Mouse (Mus musculus): ENCODE measurements around the gene Pigg. TPM values are rescaled to one million over a fixed set of nuclear protein-coding genes. Genes with fewer than 3 reads are reported as not detected.
"Not testable (repeated sequence)": the region's sequence is repeated elsewhere in the genome, so short reads cannot be mapped to it uniquely, and the experiment has no call there.

The Pigg gene
- polyA plus RNA-seq, 1 experiment, result 16.6 TPM

DNA sequence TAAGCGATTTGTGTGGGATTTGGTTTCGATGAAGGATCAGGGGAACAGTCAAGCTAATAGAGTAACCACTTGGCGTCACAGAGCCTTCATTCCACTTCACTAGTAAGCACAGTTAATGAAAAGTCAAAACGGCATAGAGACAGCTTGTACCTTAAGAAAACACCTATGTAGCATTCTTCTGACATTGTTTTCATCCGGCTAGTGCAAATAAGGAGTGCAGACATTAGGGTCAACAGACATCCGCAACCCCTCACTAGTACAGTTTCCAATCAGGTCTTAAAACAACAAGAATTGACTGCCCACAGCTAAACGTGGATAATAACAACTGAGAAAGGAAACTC lies 42.6 kb upstream of the Pigg start:
- no peaks in the 10 kb centered on the region for H3K27me3 ChIP-seq (replicated peaks; ENCODE audit: control insufficient read depth, insufficient read depth, low read length)
- H3K27ac ChIP-seq (ENCODE audit: insufficient read depth, low read depth, low read length), result peak overlapping the region; percentile 41
- peak overlapping the region; percentile 76 for H3K4me3 ChIP-seq (ENCODE audit: insufficient read depth, low read depth, low read length)
- H3K36me3 ChIP-seq (ENCODE audit: control insufficient read depth, insufficient read depth, low read length), result no peaks in the 10 kb centered on the region
- no peak for TF ChIP-seq POLR2A (IDR thresholded peaks at IDR 0.05; ENCODE audit: low read depth, low read length)
- TF ChIP-seq CTCF (conservative IDR thresholded peaks at IDR 0.05; ENCODE audit: insufficient read depth, insufficient read length, low read depth, low read length), result no peak
- H3K4me1 ChIP-seq (ENCODE audit: control insufficient read depth, insufficient read depth, low read length), result peaks cover 10% of the 10 kb centered on the region; the same call in 1 of the 2 replicates
- DNase-seq, result peak; percentile 15
- WGBS, result 2% methylated on average over 7 of the region's 7 CpGs

DNA sequence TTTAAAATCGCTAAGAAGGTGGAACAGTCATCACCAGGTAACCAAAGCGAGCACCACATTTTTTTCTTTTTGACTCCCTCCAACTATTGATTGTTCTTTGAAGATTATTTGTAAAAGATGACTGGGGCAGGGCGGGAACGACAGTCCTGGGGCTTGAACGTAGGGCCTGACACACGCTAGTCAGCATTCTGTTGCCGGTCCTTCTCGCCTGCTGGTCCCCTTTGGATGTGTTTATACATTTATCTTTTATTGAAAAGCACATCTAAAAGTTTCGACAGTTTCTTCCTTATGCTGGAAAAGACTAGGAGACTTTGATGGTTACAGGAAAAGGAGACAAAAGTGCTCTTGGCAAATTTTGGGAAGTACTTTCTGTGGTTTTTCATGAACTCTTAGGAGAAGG lies 42.0 kb upstream of the Pigg start:
- DNase-seq, result no peak
- 34% methylated on average over 9 of the region's 9 CpGs for WGBS
- Histone ChIP-seq H3K27me3 (replicated peaks; ENCODE audit: control insufficient read depth, insufficient read depth, low read length) (no peaks in the 10 kb centered on the region), H3K36me3 (ENCODE audit: control insufficient read depth, insufficient read depth, low read length) (no peaks in the 10 kb centered on the region), H3K27ac (ENCODE audit: insufficient read depth, low read depth, low read length) (no peak overlapping the region), H3K4me1 (ENCODE audit: control insufficient read depth, insufficient read depth, low read length) (peaks cover 10% of the 10 kb centered on the region; the same call in 1 of the 2 replicates), H3K4me3 (ENCODE audit: insufficient read depth, low read depth, low read length) (peak overlapping the region; percentile 36; the same call in 1 of the 2 replicates)
- TF ChIP-seq POLR2A (IDR thresholded peaks at IDR 0.05; ENCODE audit: low read depth, low read length) (no peak), CTCF (conservative IDR thresholded peaks at IDR 0.05; ENCODE audit: insufficient read depth, insufficient read length, low read depth, low read length) (no peak)

DNA sequence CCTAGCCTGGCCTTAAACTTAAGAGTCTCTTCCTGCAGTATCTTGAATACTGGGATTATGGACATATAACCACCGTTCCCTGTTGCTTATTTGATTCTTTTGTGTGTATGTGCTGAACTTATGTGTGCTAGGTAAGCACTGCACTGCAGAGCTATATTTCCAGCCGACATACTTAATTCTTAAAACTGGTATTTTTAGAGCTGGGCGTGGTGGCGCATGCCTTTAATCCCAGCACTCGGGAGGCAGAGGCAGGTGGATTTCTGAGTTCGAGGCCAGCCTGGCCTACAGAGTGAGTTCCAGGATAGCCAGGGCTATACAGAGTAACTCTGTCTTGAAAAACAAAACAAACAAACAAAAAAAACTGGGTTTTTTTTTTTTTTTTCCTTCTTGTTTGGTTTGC lies 41.1 kb upstream of the Pigg start:
- not testable (repeated sequence) for H3K27me3 ChIP-seq (replicated peaks; ENCODE audit: control insufficient read depth, insufficient read depth, low read length); H3K4me1 ChIP-seq (ENCODE audit: control insufficient read depth, insufficient read depth, low read length); DNase-seq; H3K36me3 ChIP-seq (ENCODE audit: control insufficient read depth, insufficient read depth, low read length); H3K4me3 ChIP-seq (ENCODE audit: insufficient read depth, low read depth, low read length); H3K27ac ChIP-seq (ENCODE audit: insufficient read depth, low read depth, low read length)
- 92% methylated on average over 6 of the region's 6 CpGs for WGBS

DNA sequence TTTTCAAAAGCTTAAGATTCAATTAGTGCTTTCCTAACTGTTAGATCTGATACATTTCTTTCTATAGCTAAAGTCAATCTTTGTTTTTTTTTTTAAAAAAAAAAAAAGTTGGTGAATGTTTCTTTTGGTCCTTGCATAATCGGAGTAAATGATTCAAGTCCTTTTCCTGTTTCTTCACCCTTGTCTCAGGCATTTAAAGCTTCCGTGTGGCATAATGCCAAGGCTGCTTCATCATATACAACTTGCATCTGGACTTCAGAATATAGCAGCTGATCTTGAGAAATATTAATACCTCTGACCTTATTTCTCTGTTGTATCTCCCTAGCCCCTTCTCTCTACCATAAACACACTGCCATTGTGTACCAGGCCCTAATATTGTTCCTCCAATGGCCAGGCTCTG lies 25.5 kb upstream of the Pigg start:
- WGBS, result 53% methylated on average over 2 of the region's 2 CpGs
- Histone ChIP-seq H3K4me1 (ENCODE audit: control insufficient read depth, insufficient read depth, low read length) (no peaks in the 10 kb centered on the region), H3K27me3 (replicated peaks; ENCODE audit: control insufficient read depth, insufficient read depth, low read length) (no peaks in the 10 kb centered on the region; the same call in 1 of the 2 replicates), H3K27ac (ENCODE audit: insufficient read depth, low read depth, low read length) (no peak overlapping the region), H3K4me3 (ENCODE audit: insufficient read depth, low read depth, low read length) (no peak overlapping the region), H3K36me3 (ENCODE audit: control insufficient read depth, insufficient read depth, low read length) (no peaks in the 10 kb centered on the region)
- DNase-seq, result no peak
- TF ChIP-seq CTCF (conservative IDR thresholded peaks at IDR 0.05; ENCODE audit: insufficient read depth, insufficient read length, low read depth, low read length), result no peak
- no peak for TF ChIP-seq POLR2A (IDR thresholded peaks at IDR 0.05; ENCODE audit: low read depth, low read length)

DNA sequence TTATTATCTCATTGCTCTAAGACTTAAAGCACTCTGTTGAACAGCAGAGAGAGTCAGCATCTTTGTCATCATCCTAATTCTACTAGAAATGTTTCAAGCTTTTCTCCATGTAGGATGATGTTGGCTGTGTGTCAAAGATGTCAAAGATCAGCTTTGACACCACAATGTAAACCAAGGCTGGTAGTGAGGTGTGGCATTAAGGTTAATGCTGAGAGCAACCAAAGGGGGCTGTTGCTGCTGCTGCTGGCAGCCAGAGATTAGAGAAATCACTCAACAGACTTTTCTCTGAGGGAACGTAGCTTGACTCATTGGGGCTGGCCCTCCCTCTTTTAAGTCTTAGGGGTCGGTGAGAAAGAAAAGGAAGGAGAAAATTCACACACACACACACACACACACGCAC lies 10.8 kb upstream of the Pigg start:
- Histone ChIP-seq H3K36me3 (ENCODE audit: control insufficient read depth, insufficient read depth, low read length) (no peaks in the 10 kb centered on the region), H3K4me3 (ENCODE audit: insufficient read depth, low read depth, low read length) (no peak overlapping the region), H3K27me3 (replicated peaks; ENCODE audit: control insufficient read depth, insufficient read depth, low read length) (no peaks in the 10 kb centered on the region), H3K27ac (ENCODE audit: insufficient read depth, low read depth, low read length) (no peak overlapping the region), H3K4me1 (ENCODE audit: control insufficient read depth, insufficient read depth, low read length) (no peaks in the 10 kb centered on the region)
- DNase-seq, result no peak
- TF ChIP-seq POLR2A (IDR thresholded peaks at IDR 0.05; ENCODE audit: low read depth, low read length), result no peak
- no peak for TF ChIP-seq CTCF (conservative IDR thresholded peaks at IDR 0.05; ENCODE audit: insufficient read depth, insufficient read length, low read depth, low read length)
- 68% methylated on average over 3 of the region's 3 CpGs for WGBS

DNA sequence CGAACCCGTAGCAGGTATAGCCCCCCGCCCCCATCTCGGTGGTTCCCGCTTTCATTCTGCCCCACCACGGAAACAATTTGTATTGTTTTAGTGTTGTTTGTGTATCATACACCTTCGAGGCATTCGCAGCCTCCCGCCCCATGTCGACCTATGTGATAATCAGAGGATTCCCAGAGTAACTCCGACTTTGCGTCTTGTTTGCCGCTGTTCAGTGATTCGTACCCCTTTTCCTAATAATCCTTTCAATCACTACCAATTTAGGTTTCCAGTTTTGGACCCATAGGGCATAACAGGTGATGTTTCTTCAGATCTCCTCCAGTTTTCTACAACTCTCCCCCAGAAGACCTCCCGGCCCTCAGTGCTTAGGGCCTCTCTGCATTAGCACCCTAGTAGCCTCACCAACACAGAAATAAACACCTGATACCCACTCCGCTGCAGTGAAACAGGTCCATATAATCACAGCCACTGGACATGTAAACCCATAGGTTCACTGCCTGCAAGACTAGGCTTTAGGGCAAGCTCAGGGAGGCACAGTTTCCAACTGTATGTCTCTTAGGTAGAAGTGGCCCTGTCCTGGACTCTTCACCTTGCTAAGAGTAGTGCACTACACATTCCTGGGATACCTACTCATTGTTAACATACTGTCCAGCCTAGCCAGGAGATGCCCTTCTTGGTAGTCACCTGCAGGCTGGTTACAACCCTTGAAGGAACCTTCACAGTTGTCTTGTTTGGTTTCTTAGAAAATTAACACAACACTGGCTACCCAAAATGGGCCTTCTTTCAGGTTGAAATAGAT lies 854 bp downstream of the Pigg start:
- H3K4me1 ChIP-seq (ENCODE audit: control insufficient read depth, insufficient read depth, low read length), result peaks cover 3% of the 10 kb centered on the region; the same call in 1 of the 2 replicates
- H3K27me3 ChIP-seq (replicated peaks; ENCODE audit: control insufficient read depth, insufficient read depth, low read length), result no peaks in the 10 kb centered on the region
- TF ChIP-seq CTCF (conservative IDR thresholded peaks at IDR 0.05; ENCODE audit: insufficient read depth, insufficient read length, low read depth, low read length) (no peak), POLR2A (IDR thresholded peaks at IDR 0.05; ENCODE audit: low read depth, low read length) (no peak)
- no peak overlapping the region for H3K27ac ChIP-seq (ENCODE audit: insufficient read depth, low read depth, low read length)
- whole genome bisulfite sequencing, result 4% methylated on average over 16 of the region's 16 CpGs
- DNase-seq, result no peak
- H3K36me3 ChIP-seq (ENCODE audit: control insufficient read depth, insufficient read depth, low read length), result no peaks in the 10 kb centered on the region
- peak overlapping the region; percentile 73 for H3K4me3 ChIP-seq (ENCODE audit: insufficient read depth, low read depth, low read length)

DNA sequence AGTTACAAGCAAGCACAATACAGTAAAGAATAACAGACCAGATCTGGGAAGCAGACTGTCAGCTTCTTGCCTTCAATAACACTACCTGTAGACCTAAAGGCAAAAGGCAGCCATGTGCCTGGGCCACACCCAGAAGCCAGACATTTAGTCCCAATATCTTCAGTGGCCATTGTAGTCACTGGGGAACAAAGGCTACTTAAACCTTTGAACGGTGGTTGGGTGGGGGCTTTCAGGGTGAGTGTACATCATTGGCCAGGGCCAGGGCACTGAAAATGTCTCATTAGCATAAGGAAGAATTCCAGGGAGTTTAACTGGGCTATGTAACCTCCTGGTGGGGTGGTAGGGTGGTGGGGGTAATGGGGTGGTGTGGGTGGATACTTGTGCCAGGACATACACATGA lies 18.6 kb downstream of the Pigg start:
- TF ChIP-seq POLR2A (IDR thresholded peaks at IDR 0.05; ENCODE audit: low read depth, low read length) (no peak), CTCF (conservative IDR thresholded peaks at IDR 0.05; ENCODE audit: insufficient read depth, insufficient read length, low read depth, low read length) (no peak)
- no peaks in the 10 kb centered on the region; the same call in 1 of the 2 replicates for H3K36me3 ChIP-seq (ENCODE audit: control insufficient read depth, insufficient read depth, low read length)
- 89% methylated on average over 1 of the region's 1 CpGs for WGBS
- H3K27ac ChIP-seq (ENCODE audit: insufficient read depth, low read depth, low read length), result no peak overlapping the region
- no peak for DNase-seq
- no peak overlapping the region for H3K4me3 ChIP-seq (ENCODE audit: insufficient read depth, low read depth, low read length)
- H3K27me3 ChIP-seq (replicated peaks; ENCODE audit: control insufficient read depth, insufficient read depth, low read length), result no peaks in the 10 kb centered on the region
- no peaks in the 10 kb centered on the region for H3K4me1 ChIP-seq (ENCODE audit: control insufficient read depth, insufficient read depth, low read length)

Measured in kidney, adult 2 months (tissue).